Mouse (Mus musculus) neural tube, embryonic 14.5 days (tissue): ENCODE results near the gene Glrb. TPM values are rescaled to one million over a fixed set of nuclear protein-coding genes. Genes with fewer than 3 reads are reported as not detected.

Experiments used
- ATAC-seq: fragments of 200-750 bp; cut with Nextera tagmentation; 2 replicates; pipeline ENCODE4 v1.8.0; 2017; ENCODE audit warnings: low read depth, mild to moderate bottlenecking, moderate TSS enrichment, moderate library complexity
- H3K27ac ChIP-seq: fragments of 300-500 bp; sonication (generic); 2 replicates; pipeline ENCODE4 v1.5.1; 2014; ENCODE audit warnings: low read depth, mild to moderate bottlenecking, control low read depth, low read length, moderate library complexity, mixed read lengths
- H3K27me3 ChIP-seq: fragments of 300-500 bp; sonication (generic); 2 replicates; pipeline ENCODE4 v1.6.1; 2014; ENCODE audit warnings: low read length; ENCODE audit not compliant: control insufficient read depth, insufficient read depth
- H3K36me3 ChIP-seq: fragments of 300-500 bp; sonication (generic); 2 replicates; pipeline ENCODE4 v1.6.1; 2014; ENCODE audit warnings: low read length, mixed read lengths; ENCODE audit not compliant: control insufficient read depth, insufficient read depth
- H3K4me1 ChIP-seq: fragments of 300-500 bp; sonication (generic); 2 replicates; pipeline ENCODE4 v1.6.1; 2014; ENCODE audit warnings: low read length; ENCODE audit not compliant: control insufficient read depth, insufficient read depth
- H3K4me2 ChIP-seq: fragments of 300-500 bp; sonication (generic); 2 replicates; pipeline ENCODE4 v1.6.1; 2014; ENCODE audit warnings: mild to moderate bottlenecking, low read depth, low read length, control low read depth
- H3K4me3 ChIP-seq: fragments of 300-500 bp; sonication (generic); 2 replicates; pipeline ENCODE4 v1.5.1; 2014; ENCODE audit warnings: low read depth, low read length, control low read depth, mixed read lengths
- H3K9ac ChIP-seq: fragments of 300-500 bp; sonication (generic); replicated peaks from 2 replicates; pipeline ENCODE4 v1.6.1; 2014; ENCODE audit warnings: low read depth, mild to moderate bottlenecking, control low read depth, low read length, mixed read lengths
- H3K9me3 ChIP-seq: fragments of 300-500 bp; sonication (generic); 2 replicates; pipeline ENCODE4 v1.6.1; 2016; ENCODE audit warnings: low read length; ENCODE audit not compliant: control insufficient read depth
- WGBS: fragments of 180-500 bp; shearing (Covaris S2); extraction: QIAGEN DNeasy Blood & Tissue Kit; methylation state at CpG from one replicate; pipeline ENCODE4 v1.1.7; 2014; 5-methylcytosine and 5-hydroxymethylcytosine counted together
- polyA plus RNA-seq: library from polyadenylated mRNA; unstranded; fragments of >200 nt; fragmentation: Nextera tagmentation; extraction: Ambion mirVana; gene quantifications from 2 replicates; pipeline ENCODE4 v1.2.1, GENCODE M21; 2014

Gene Glrb
- polyA plus RNA-seq, 1 experiment from 2014 or later = 59.8 TPM

DNA sequence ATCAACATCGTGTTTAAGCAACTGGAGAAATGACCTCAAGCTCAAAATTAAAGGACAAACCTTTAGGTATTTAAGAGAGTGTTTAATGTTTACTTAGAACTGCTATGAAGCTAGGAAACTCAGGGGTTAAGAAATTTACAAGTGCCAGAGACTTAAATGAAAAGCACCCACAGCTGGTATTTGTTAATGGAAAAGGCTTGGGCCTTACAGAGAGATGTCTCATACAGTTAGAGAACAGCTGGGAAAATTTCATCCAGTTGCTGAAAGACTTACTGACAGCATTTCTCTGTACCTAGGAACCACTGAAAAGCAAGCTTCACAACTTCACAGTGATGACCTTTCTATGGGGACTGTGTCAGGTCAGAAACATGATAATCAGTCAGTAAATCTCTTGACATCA is 28.3 kb downstream of the Glrb start:
- Histone ChIP-seq H3K9ac (no peak overlapping the region), H3K4me2 (no peak overlapping the region), H3K4me1 (no peaks in the 10 kb centered on the region), H3K27me3 (no peaks in the 10 kb centered on the region), H3K36me3 (no peaks in the 10 kb centered on the region), H3K27ac (no peak overlapping the region), H3K9me3 (no peaks in the 10 kb centered on the region), H3K4me3 (no peak overlapping the region)
- WGBS = 86% methylated on average over 1 of the region's 1 CpGs
- ATAC-seq = no peak

DNA sequence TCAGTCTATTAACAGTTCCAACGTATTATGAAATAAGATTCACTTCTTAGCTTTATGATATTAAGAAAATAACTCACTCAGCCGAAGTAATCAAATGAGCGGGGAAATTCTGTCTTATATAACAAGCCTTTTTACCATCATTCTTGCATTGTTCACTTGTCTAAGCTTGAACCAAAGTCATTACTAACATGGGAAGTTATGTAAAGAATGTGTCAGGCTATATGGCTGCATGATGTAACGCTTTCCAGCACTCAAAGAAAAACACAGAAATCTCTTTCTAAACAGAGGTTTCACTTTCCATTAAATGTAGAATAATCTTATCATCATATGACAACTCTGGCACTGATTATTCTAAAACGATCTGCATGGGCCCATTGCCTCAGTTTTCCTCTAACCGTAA is 29.9 kb downstream of the Glrb start:
- WGBS = 82% methylated on average over 6 of the region's 6 CpGs
- Histone ChIP-seq H3K4me1 (no peaks in the 10 kb centered on the region), H3K36me3 (no peaks in the 10 kb centered on the region), H3K9ac (no peak overlapping the region), H3K27me3 (no peaks in the 10 kb centered on the region), H3K4me2 (no peak overlapping the region), H3K4me3 (no peak overlapping the region), H3K27ac (no peak overlapping the region), H3K9me3 (no peaks in the 10 kb centered on the region)
- ATAC-seq = no peak

DNA sequence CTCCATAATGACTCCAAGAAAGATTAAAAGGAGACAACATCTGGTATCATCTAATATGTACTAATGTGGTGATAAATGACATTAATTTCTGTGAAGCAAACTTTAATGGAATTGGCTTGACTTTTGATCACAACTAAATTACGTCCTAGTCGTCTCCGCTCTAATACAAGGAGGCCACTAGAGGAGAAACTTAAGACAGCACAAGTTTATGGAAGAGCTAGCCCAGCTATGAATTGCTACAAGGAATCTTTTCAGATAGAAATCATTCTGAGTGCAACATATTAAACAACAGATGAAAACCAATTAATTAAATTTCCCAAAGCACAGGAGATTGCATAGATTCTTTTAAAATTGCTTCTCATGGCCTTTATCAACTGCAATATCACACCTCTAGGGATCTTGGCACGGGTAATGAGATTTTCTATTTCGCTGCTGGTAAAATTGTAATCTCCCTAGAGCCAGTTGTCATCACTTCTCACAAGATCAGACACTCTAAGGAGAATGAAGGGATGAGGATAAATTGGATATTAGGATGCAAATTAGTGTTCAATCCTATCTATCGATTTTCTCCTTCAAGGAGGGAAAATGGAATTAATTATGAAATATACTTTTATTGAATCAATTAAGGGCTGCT is 32.7 kb downstream of the Glrb start:
- Histone ChIP-seq H3K4me3 (no peak overlapping the region), H3K27ac (no peak overlapping the region), H3K4me2 (no peak overlapping the region), H3K27me3 (no peaks in the 10 kb centered on the region), H3K9ac (no peak overlapping the region), H3K9me3 (no peaks in the 10 kb centered on the region), H3K36me3 (no peaks in the 10 kb centered on the region), H3K4me1 (no peaks in the 10 kb centered on the region)
- 68% methylated on average over 6 of the region's 6 CpGs for WGBS
- no peak for ATAC-seq

DNA sequence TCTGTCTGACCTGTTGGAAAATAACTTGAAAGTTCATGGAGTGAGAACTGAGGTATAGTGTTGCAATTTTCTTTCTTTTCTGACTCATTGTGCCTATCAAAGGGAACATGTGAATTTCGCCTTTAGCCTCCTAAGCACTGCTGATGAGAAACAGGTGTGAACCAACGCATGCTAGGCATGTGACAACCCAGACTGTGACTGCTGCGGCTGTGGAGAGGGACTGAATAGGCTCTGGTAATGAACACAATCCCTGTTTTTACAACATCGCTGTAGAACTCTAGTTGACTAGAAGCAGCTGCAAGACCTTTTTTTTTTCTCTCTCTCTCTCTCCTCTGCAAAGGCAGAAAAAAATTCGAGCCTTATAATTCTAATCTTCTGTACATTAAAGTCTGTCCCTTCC is 34.9 kb downstream of the Glrb start:
- H3K27me3 ChIP-seq = no peaks in the 10 kb centered on the region
- 45% methylated on average over 5 of the region's 5 CpGs for WGBS
- no peaks in the 10 kb centered on the region for H3K36me3 ChIP-seq
- no peaks in the 10 kb centered on the region for H3K9me3 ChIP-seq
- H3K4me3 ChIP-seq = no peak overlapping the region
- no peak overlapping the region for H3K27ac ChIP-seq
- no peak overlapping the region for H3K9ac ChIP-seq
- H3K4me1 ChIP-seq = no peaks in the 10 kb centered on the region
- ATAC-seq = no peak
- no peak overlapping the region for H3K4me2 ChIP-seq

DNA sequence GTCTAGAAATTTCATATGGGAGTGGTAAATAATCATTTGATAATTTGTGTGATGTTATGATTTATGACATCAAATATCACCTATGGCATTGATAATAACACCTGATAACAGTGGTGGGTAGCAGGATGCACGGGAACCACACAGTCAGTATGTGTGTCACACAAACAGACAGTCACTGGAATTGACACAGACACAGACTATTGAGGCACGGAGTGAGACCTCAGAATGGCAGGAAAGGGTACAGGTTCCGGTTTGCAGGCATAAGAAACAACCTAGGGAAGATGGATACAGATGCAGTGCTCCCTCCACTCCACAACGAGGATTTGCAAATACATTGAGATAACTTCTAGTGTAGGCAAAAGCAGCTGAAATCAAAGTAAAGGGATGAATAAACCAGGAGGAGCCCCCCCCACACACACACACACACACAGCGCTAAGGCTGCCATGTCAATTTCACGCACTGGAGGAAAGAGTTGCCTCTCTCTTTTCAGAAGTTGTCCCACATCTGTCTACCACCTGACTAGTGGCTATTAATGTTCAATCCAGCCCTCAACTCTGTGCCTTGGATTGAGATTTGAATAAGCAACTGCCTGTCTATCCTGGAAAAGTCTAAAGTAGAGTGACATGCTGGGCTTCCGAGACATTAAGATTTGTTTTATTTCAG is 38.6 kb downstream of the Glrb start:
- Histone ChIP-seq H3K9me3 (no peaks in the 10 kb centered on the region), H3K4me1 (no peaks in the 10 kb centered on the region), H3K4me3 (no peak overlapping the region), H3K36me3 (no peaks in the 10 kb centered on the region), H3K27me3 (no peaks in the 10 kb centered on the region), H3K4me2 (no peak overlapping the region), H3K9ac (no peak overlapping the region), H3K27ac (no peak overlapping the region)
- WGBS = 69% methylated on average over 7 of the region's 7 CpGs
- peak; percentile 73; the same call in 1 of the 2 replicates for ATAC-seq

DNA sequence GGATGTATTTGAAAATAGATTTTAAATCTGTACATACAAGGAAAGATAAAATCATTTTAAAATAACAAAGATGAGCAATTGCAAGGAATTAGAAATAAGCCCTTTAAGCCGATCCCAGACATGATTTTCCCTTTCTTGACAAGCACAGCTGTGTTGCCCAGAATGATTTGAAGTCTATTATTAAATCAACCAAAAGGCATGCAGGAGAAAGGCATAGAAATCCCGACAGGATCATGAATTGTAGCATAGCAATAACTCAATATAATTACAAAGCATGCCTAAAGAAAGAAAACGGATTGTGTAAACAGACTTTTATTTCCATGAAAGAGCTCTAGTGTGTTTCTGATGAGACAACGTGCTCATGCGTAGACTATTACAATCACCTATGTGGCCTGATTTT is 39.4 kb downstream of the Glrb start:
- H3K4me3 ChIP-seq = no peak overlapping the region
- no peaks in the 10 kb centered on the region for H3K27me3 ChIP-seq
- H3K4me1 ChIP-seq = no peaks in the 10 kb centered on the region
- WGBS = 26% methylated on average over 5 of the region's 5 CpGs
- no peaks in the 10 kb centered on the region for H3K36me3 ChIP-seq
- ATAC-seq = peak; percentile 58
- H3K27ac ChIP-seq = no peak overlapping the region
- H3K4me2 ChIP-seq = no peak overlapping the region
- H3K9ac ChIP-seq = no peak overlapping the region
- H3K9me3 ChIP-seq = no peaks in the 10 kb centered on the region

DNA sequence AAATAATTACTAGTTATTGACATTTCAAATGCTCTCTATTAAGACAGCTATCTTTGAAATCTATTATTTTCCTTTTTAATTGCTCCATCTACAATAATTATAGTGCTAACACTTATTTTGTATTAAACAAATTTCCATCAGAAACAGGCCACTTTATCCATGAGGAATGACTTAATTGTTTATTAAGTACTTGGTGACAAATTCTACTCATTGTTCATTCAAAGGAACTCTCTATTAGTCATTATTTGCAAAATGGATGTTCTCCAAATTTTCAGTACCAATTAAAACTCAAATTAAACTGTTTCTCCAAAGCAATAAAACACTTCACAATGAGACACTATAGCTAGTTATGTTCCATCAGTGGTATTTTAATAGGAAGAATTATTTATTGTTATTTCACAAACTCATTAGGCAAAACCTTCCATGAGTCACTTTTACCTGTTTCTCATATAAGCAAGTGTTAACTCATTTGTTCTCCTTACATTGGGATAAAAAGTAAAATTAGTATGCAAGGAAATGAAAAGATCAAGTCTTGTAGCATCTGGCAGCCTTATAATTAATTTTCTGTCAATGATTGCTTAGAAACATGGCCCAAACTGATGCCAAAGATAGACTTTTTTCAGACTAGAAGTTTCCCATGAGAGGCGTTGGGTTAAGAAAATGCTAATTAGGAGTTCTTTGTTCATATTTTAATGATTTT is 41.8 kb downstream of the Glrb start:
- ATAC-seq = no peak
- 98% methylated on average over 1 of the region's 1 CpGs for WGBS
- no peak overlapping the region for H3K4me2 ChIP-seq
- H3K36me3 ChIP-seq = no peaks in the 10 kb centered on the region
- H3K9ac ChIP-seq = no peak overlapping the region
- no peaks in the 10 kb centered on the region for H3K4me1 ChIP-seq
- H3K4me3 ChIP-seq = no peak overlapping the region
- no peak overlapping the region for H3K27ac ChIP-seq
- no peaks in the 10 kb centered on the region for H3K27me3 ChIP-seq
- H3K9me3 ChIP-seq = no peaks in the 10 kb centered on the region

DNA sequence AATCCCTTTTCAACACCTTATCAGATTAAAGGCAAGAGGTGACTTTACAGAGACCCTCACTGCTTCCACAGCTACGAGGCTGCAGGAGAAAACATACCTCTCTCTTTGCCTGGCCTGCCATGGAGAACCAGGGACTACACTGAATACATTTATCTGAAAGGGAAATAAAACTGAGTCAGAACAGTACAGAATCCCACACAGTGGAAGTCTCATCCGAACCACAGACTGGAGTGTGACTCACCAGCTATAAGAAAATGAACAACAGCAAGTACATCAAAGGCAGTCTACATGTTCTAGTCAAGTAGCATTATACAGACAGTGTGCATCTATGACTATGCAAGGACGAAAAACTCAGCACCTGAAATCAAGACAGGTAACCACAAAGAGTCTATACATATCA is 46.1 kb downstream of the Glrb start:
- Histone ChIP-seq H3K4me2 (no peak overlapping the region), H3K27me3 (no peaks in the 10 kb centered on the region), H3K4me1 (no peaks in the 10 kb centered on the region), H3K9me3 (no peaks in the 10 kb centered on the region), H3K4me3 (no peak overlapping the region), H3K9ac (no peak overlapping the region), H3K36me3 (no peaks in the 10 kb centered on the region), H3K27ac (no peak overlapping the region)
- WGBS = 83% methylated on average over 3 of the region's 3 CpGs
- ATAC-seq = no peak

DNA sequence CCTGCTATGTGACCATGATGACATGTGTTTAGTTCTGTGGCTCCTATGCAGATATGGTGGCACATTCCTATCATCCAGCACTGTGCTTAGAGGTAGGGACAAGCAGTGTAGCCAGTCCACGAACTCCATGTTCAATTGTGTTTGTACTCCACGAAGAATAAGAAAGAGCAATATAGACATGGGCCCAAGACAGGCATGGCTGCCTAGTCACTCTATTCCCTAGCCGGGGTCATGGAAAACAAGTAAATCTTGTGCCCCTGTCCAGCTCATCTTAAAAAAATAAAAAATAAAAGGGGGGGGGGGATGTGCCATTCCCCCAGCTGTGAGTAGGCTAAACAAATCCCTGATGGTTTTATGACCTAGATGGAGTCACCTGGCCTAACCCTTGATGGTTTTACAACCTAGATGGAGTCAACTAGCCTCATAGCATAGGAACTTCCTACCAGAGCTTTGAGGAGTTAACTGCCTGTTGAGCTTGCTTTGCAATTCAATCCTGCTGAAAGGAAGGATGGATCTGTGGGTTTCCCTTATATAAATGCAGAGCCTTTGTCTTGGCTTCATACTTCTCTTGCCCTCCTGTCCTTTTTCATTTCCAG is 60.5 kb downstream of the Glrb start:
- WGBS = 80% methylated on average over 3 of the region's 3 CpGs
- Histone ChIP-seq H3K27me3 (no peaks in the 10 kb centered on the region), H3K27ac (no peak overlapping the region), H3K9me3 (no peaks in the 10 kb centered on the region), H3K4me3 (no peak overlapping the region), H3K4me1 (no peaks in the 10 kb centered on the region), H3K36me3 (no peaks in the 10 kb centered on the region), H3K4me2 (no peak overlapping the region), H3K9ac (no peak overlapping the region)
- ATAC-seq = no peak
